Mouse (Mus musculus): ENCODE results near the gene Pcnp. TPM values are rescaled to one million over a fixed set of nuclear protein-coding genes. Genes with fewer than 3 reads are reported as not detected.

The Pcnp gene
- polyA plus RNA-seq, 1 experiment from 2014 or later, result 195 TPM

- H3K4me3 ChIP-seq (ENCODE audit: low read depth, low read length), result no peak overlapping the region
- H3K9ac ChIP-seq (ENCODE audit: low read length), result no peak overlapping the region
- DNase-seq (ENCODE audit: low spot score) (no peak), ATAC-seq (replicated peaks; ENCODE audit: low FRiP score, low TSS enrichment, low read depth) (no peak)
- no peaks in the 10 kb centered on the region for H3K36me3 ChIP-seq (ENCODE audit: control insufficient read depth, insufficient read depth, low read length)
- no peak overlapping the region for H3K27ac ChIP-seq (ENCODE audit: low read depth)
- no peak overlapping the region for H3K4me2 ChIP-seq (ENCODE audit: low read length)
- H3K4me1 ChIP-seq (replicated peaks; ENCODE audit: control insufficient read depth, insufficient read depth, low read length), result peaks cover 8% of the 10 kb centered on the region; the same call in 1 of the 2 replicates
- H3K9me3 ChIP-seq (ENCODE audit: control insufficient read depth, low read length), result no peaks in the 10 kb centered on the region
- 46% methylated on average over 5 of the region's 5 CpGs for WGBS
- H3K27me3 ChIP-seq (replicated peaks; ENCODE audit: control insufficient read depth, insufficient read depth, low read length), result no peaks in the 10 kb centered on the region
Observed at GRCm38 (mm10) chr16:56071317-56072232, 42.0 kb upstream of the Pcnp start.

- Histone ChIP-seq H3K4me1 (replicated peaks; ENCODE audit: control insufficient read depth, insufficient read depth, low read length) (no peaks in the 10 kb centered on the region), H3K9me3 (ENCODE audit: control insufficient read depth, low read length) (no peaks in the 10 kb centered on the region), H3K9ac (ENCODE audit: low read length) (no peak overlapping the region), H3K27me3 (replicated peaks; ENCODE audit: control insufficient read depth, insufficient read depth, low read length) (no peaks in the 10 kb centered on the region), H3K27ac (ENCODE audit: low read depth) (no peak overlapping the region), H3K4me2 (ENCODE audit: low read length) (no peak overlapping the region), H3K4me3 (ENCODE audit: low read depth, low read length) (no peak overlapping the region), H3K36me3 (ENCODE audit: control insufficient read depth, insufficient read depth, low read length) (no peaks in the 10 kb centered on the region)
- DNase-seq (ENCODE audit: low spot score) (no peak), ATAC-seq (replicated peaks; ENCODE audit: low FRiP score, low TSS enrichment, low read depth) (no peak)
- WGBS, result 89% methylated on average over 6 of the region's 6 CpGs
Observed at GRCm38 (mm10) chr16:56068523-56069070, 39.1 kb upstream of the Pcnp start.

- H3K4me2 ChIP-seq (ENCODE audit: low read length), result no peak overlapping the region
- no peaks in the 10 kb centered on the region for H3K36me3 ChIP-seq (ENCODE audit: control insufficient read depth, insufficient read depth, low read length)
- ATAC-seq (replicated peaks; ENCODE audit: low FRiP score, low TSS enrichment, low read depth) (no peak), DNase-seq (ENCODE audit: low spot score) (no peak)
- H3K27me3 ChIP-seq (replicated peaks; ENCODE audit: control insufficient read depth, insufficient read depth, low read length), result no peaks in the 10 kb centered on the region
- no peak overlapping the region for H3K9ac ChIP-seq (ENCODE audit: low read length)
- no peaks in the 10 kb centered on the region for H3K9me3 ChIP-seq (ENCODE audit: control insufficient read depth, low read length)
- no peak overlapping the region for H3K27ac ChIP-seq (ENCODE audit: low read depth)
- WGBS, result 57% methylated on average over 8 of the region's 8 CpGs
- H3K4me3 ChIP-seq (ENCODE audit: low read depth, low read length), result no peak overlapping the region
- no peaks in the 10 kb centered on the region for H3K4me1 ChIP-seq (replicated peaks; ENCODE audit: control insufficient read depth, insufficient read depth, low read length)
Observed at GRCm38 (mm10) chr16:56066113-56066512, 36.6 kb upstream of the Pcnp start.

GRCm38 (mm10) chr16:56064334-56064990 lies 34.9 kb upstream of the Pcnp start:
- ATAC-seq (replicated peaks; ENCODE audit: low FRiP score, low TSS enrichment, low read depth), result peak; percentile 88
- H3K4me1 ChIP-seq (replicated peaks; ENCODE audit: control insufficient read depth, insufficient read depth, low read length), result no peaks in the 10 kb centered on the region
- WGBS, result 9% methylated on average over 20 of the region's 20 CpGs
- no peak overlapping the region for H3K27ac ChIP-seq (ENCODE audit: low read depth)
- H3K9me3 ChIP-seq (ENCODE audit: control insufficient read depth, low read length), result no peaks in the 10 kb centered on the region
- no peaks in the 10 kb centered on the region for H3K27me3 ChIP-seq (replicated peaks; ENCODE audit: control insufficient read depth, insufficient read depth, low read length)
- H3K9ac ChIP-seq (ENCODE audit: low read length), result no peak overlapping the region
- no peaks in the 10 kb centered on the region for H3K36me3 ChIP-seq (ENCODE audit: control insufficient read depth, insufficient read depth, low read length)
- H3K4me3 ChIP-seq (ENCODE audit: low read depth, low read length), result peak overlapping the region; percentile 41
- DNase-seq (ENCODE audit: low spot score), result peak; percentile 79
- H3K4me2 ChIP-seq (ENCODE audit: low read length), result peak overlapping the region; percentile 62

- no peaks in the 10 kb centered on the region for H3K4me1 ChIP-seq (replicated peaks; ENCODE audit: control insufficient read depth, insufficient read depth, low read length)
- H3K27me3 ChIP-seq (replicated peaks; ENCODE audit: control insufficient read depth, insufficient read depth, low read length), result no peaks in the 10 kb centered on the region
- DNase-seq (ENCODE audit: low spot score), result no peak
- H3K4me3 ChIP-seq (ENCODE audit: low read depth, low read length), result no peak overlapping the region
- ATAC-seq (replicated peaks; ENCODE audit: low FRiP score, low TSS enrichment, low read depth), result no peak
- no peaks in the 10 kb centered on the region for H3K9me3 ChIP-seq (ENCODE audit: control insufficient read depth, low read length)
- 61% methylated on average over 11 of the region's 11 CpGs for WGBS
- no peak overlapping the region for H3K27ac ChIP-seq (ENCODE audit: low read depth)
- H3K4me2 ChIP-seq (ENCODE audit: low read length), result no peak overlapping the region
- H3K36me3 ChIP-seq (ENCODE audit: control insufficient read depth, insufficient read depth, low read length), result no peaks in the 10 kb centered on the region
- H3K9ac ChIP-seq (ENCODE audit: low read length), result no peak overlapping the region
Observed at GRCm38 (mm10) chr16:56062981-56063380, 33.4 kb upstream of the Pcnp start.

- no peak overlapping the region for H3K4me3 ChIP-seq (ENCODE audit: low read depth, low read length)
- no peaks in the 10 kb centered on the region for H3K9me3 ChIP-seq (ENCODE audit: control insufficient read depth, low read length)
- H3K36me3 ChIP-seq (ENCODE audit: control insufficient read depth, insufficient read depth, low read length), result no peaks in the 10 kb centered on the region
- no peak overlapping the region for H3K4me2 ChIP-seq (ENCODE audit: low read length)
- ATAC-seq (replicated peaks; ENCODE audit: low FRiP score, low TSS enrichment, low read depth) (no peak), DNase-seq (ENCODE audit: low spot score) (no peak)
- H3K4me1 ChIP-seq (replicated peaks; ENCODE audit: control insufficient read depth, insufficient read depth, low read length), result no peaks in the 10 kb centered on the region
- H3K27me3 ChIP-seq (replicated peaks; ENCODE audit: control insufficient read depth, insufficient read depth, low read length), result no peaks in the 10 kb centered on the region
- 74% methylated on average over 7 of the region's 7 CpGs for WGBS
- H3K27ac ChIP-seq (ENCODE audit: low read depth), result no peak overlapping the region
- no peak overlapping the region for H3K9ac ChIP-seq (ENCODE audit: low read length)
Observed at GRCm38 (mm10) chr16:56061995-56062594, 32.6 kb upstream of the Pcnp start.

- Histone ChIP-seq H3K27ac (ENCODE audit: low read depth) (no peak overlapping the region), H3K36me3 (ENCODE audit: control insufficient read depth, insufficient read depth, low read length) (no peaks in the 10 kb centered on the region), H3K4me1 (replicated peaks; ENCODE audit: control insufficient read depth, insufficient read depth, low read length) (no peaks in the 10 kb centered on the region), H3K4me3 (ENCODE audit: low read depth, low read length) (no peak overlapping the region), H3K4me2 (ENCODE audit: low read length) (no peak overlapping the region), H3K9me3 (ENCODE audit: control insufficient read depth, low read length) (no peaks in the 10 kb centered on the region), H3K9ac (ENCODE audit: low read length) (no peak overlapping the region), H3K27me3 (replicated peaks; ENCODE audit: control insufficient read depth, insufficient read depth, low read length) (no peaks in the 10 kb centered on the region)
- 84% methylated on average over 10 of the region's 10 CpGs for WGBS
- ATAC-seq (replicated peaks; ENCODE audit: low FRiP score, low TSS enrichment, low read depth), result no peak
- DNase-seq (ENCODE audit: low spot score), result no peak
Observed at GRCm38 (mm10) chr16:56058151-56058550, 28.6 kb upstream of the Pcnp start.

GRCm38 (mm10) chr16:56056944-56057590 lies 27.5 kb upstream of the Pcnp start:
- no peaks in the 10 kb centered on the region for H3K4me1 ChIP-seq (replicated peaks; ENCODE audit: control insufficient read depth, insufficient read depth, low read length)
- 75% methylated on average over 7 of the region's 7 CpGs for WGBS
- no peak for DNase-seq (ENCODE audit: low spot score)
- H3K36me3 ChIP-seq (ENCODE audit: control insufficient read depth, insufficient read depth, low read length), result no peaks in the 10 kb centered on the region
- H3K9ac ChIP-seq (ENCODE audit: low read length), result no peak overlapping the region
- H3K4me3 ChIP-seq (ENCODE audit: low read depth, low read length), result no peak overlapping the region
- H3K27me3 ChIP-seq (replicated peaks; ENCODE audit: control insufficient read depth, insufficient read depth, low read length), result no peaks in the 10 kb centered on the region
- H3K4me2 ChIP-seq (ENCODE audit: low read length), result no peak overlapping the region
- no peak for ATAC-seq (replicated peaks; ENCODE audit: low FRiP score, low TSS enrichment, low read depth)
- no peaks in the 10 kb centered on the region for H3K9me3 ChIP-seq (ENCODE audit: control insufficient read depth, low read length)
- no peak overlapping the region for H3K27ac ChIP-seq (ENCODE audit: low read depth)
